Comparison of ENCODE assay signal across 27 mouse cellular contexts in genomic region chr7:75648961-75649360, GRCm38 (mm10).
DNase-seq lines count a peak whose midpoint lies in the region; ATAC-seq and TF ChIP-seq lines count a peak whose summit lies in the region.
"Had no signal": no experiment of that assay in that cellular context is flagged by ENCODE, and none has a peak within 500 bp of the region (broad histone marks: within the 10 kb centered on the region; RNA-seq: fewer than 3 reads in every experiment).

No protein-coding gene starts in this region.

- peaks cover 35% of the 10 kb centered on the region for H3K4me1 ChIP-seq in heart, adult 2 months (ENCODE audit: control insufficient read depth, insufficient read depth, low read length)
- peaks cover 23% of the 10 kb centered on the region for H3K4me1 ChIP-seq in heart, embryonic 12.5 days (replicated peaks)
- peaks cover 2% of the 10 kb centered on the region; the same call in 1 of the 2 replicates for H3K4me1 ChIP-seq in lung, postnatal 0 days (ENCODE audit: insufficient read depth, low read depth, low read length)
- H3K4me1 ChIP-seq: midbrain, embryonic 15.5 days; neural tube, embryonic 12.5 days had no signal

- H3K27me3 ChIP-seq in heart, adult 2 months (ENCODE audit: control insufficient read depth, insufficient read depth, low read length) = no peaks in the 10 kb centered on the region
- no peaks in the 10 kb centered on the region for H3K27me3 ChIP-seq in heart, embryonic 12.5 days (replicated peaks)
- H3K27me3 ChIP-seq in lung, postnatal 0 days (replicated peaks; ENCODE audit: insufficient read depth, low read length) = no peaks in the 10 kb centered on the region
- no peaks in the 10 kb centered on the region for H3K27me3 ChIP-seq in splenic B cell, adult 2 months (ENCODE audit: control insufficient read depth, insufficient read depth, low read length, poor library complexity, severe bottlenecking)
- H3K27me3 ChIP-seq: CH12.LX; hindbrain, embryonic 15.5 days; intestine, embryonic 15.5 days; limb, embryonic 15.5 days; lung, embryonic 15.5 days; midbrain, embryonic 15.5 days; neural tube, embryonic 12.5 days; Patski had no signal

- no peak for ATAC-seq in heart, embryonic 12.5 days (ENCODE audit: insufficient number of reproducible peaks, low FRiP score)
- ATAC-seq in lung, postnatal 0 days = peak; percentile 48
- ATAC-seq in erythroblast, adult 5-6 weeks (replicated peaks; ENCODE audit: low FRiP score, poor library complexity, severe bottlenecking) = no peak
- ATAC-seq: forebrain, postnatal 0 days; intestine, embryonic 15.5 days; midbrain, embryonic 15.5 days; Patski had no signal

- no peak overlapping the region for H3K4me2 ChIP-seq in heart, embryonic 12.5 days
- no peak overlapping the region for H3K4me2 ChIP-seq in lung, postnatal 0 days (replicated peaks; ENCODE audit: low read depth, low read length)
- H3K4me2 ChIP-seq: hindbrain, embryonic 15.5 days; intestine, embryonic 15.5 days; limb, embryonic 15.5 days; lung, embryonic 15.5 days; midbrain, embryonic 15.5 days; neural tube, embryonic 12.5 days had no signal

- H3K4me3 ChIP-seq in heart, adult 2 months = no peak overlapping the region
- no peak overlapping the region for H3K4me3 ChIP-seq in heart, embryonic 12.5 days
- H3K4me3 ChIP-seq in lung, postnatal 0 days (ENCODE audit: low read depth, low read length) = no peak overlapping the region
- H3K4me3 ChIP-seq: embryonic facial prominence, embryonic 10.5 days; hindbrain, embryonic 15.5 days; intestine, embryonic 15.5 days; limb, embryonic 15.5 days; lung, embryonic 15.5 days; midbrain, embryonic 15.5 days; neural tube, embryonic 12.5 days had no signal

- TF ChIP-seq POLR2A in heart, adult 2 months (IDR thresholded peaks at IDR 0.05; ENCODE audit: insufficient read depth, low read depth, low read length) = no peak

- intact Hi-C loops in heart, adult 2 months (cut with DNase I) = loop anchor here (10.0 kb wide), 1 partner anchor 176 kb away; no protein-coding TSS in a partner anchor

- peak in 1 of 2 experiments; percentile 25 for DNase-seq in heart, adult 2 months
- DNase-seq in lung, postnatal 0 days (ENCODE audit: low spot score) = no peak
- DNase-seq in lung, postnatal 14 days = no peak
- peak; percentile 56 to 64 for DNase-seq in kidney, postnatal 36 days
- peak; percentile 41 for DNase-seq in splenic B cell, adult 2 months (ENCODE audit: low read depth, low spot score)
- no peak for DNase-seq in urinary bladder, adult 2 months (ENCODE audit: low spot score)
- DNase-seq: cerebellum, adult 18-20 months; cerebellum, postnatal 36 days; forebrain, postnatal 0 days; gastrocnemius, postnatal 36 days; left cerebral cortex, postnatal 4 days; right cerebral cortex, postnatal 25 days; spleen, adult 18-20 months; thymus, postnatal 14 days had no signal

- no peak overlapping the region for H3K9ac ChIP-seq in heart, adult 2 months (ENCODE audit: low read depth, low read length)
- H3K9ac ChIP-seq in heart, embryonic 12.5 days = no peak overlapping the region
- H3K9ac ChIP-seq in lung, postnatal 0 days (replicated peaks; ENCODE audit: low read depth) = no peak overlapping the region
- H3K9ac ChIP-seq: forebrain, postnatal 0 days; hindbrain, embryonic 15.5 days; intestine, embryonic 15.5 days; limb, embryonic 15.5 days; liver, embryonic 14.5 days; lung, embryonic 15.5 days; midbrain, embryonic 15.5 days; neural tube, embryonic 12.5 days had no signal

- peak overlapping the region; percentile 51 for H3K27ac ChIP-seq in heart, adult 2 months
- no peak overlapping the region for H3K27ac ChIP-seq in heart, embryonic 12.5 days (ENCODE audit: poor library complexity, severe bottlenecking)
- no peak overlapping the region for H3K27ac ChIP-seq in lung, postnatal 0 days (ENCODE audit: low read length)
- H3K27ac ChIP-seq: embryonic facial prominence, embryonic 10.5 days; hindbrain, embryonic 15.5 days; intestine, embryonic 15.5 days; limb, embryonic 15.5 days; liver, embryonic 14.5 days; lung, embryonic 15.5 days; midbrain, embryonic 15.5 days; neural tube, embryonic 12.5 days had no signal

- peaks cover 58% of the 10 kb centered on the region for H3K36me3 ChIP-seq in heart, adult 2 months (ENCODE audit: control insufficient read depth, insufficient read depth, low read length)
- H3K36me3 ChIP-seq in heart, embryonic 12.5 days = no peaks in the 10 kb centered on the region
- no peaks in the 10 kb centered on the region for H3K36me3 ChIP-seq in lung, postnatal 0 days (ENCODE audit: insufficient read depth, low read length)
- H3K36me3 ChIP-seq in splenic B cell, adult 2 months (ENCODE audit: control insufficient read depth, insufficient read depth, low read length, poor library complexity, severe bottlenecking) = 0 out of 2 replicates have a peak, but pooled peaks cover 2% of the 10 kb centered on the region
- H3K36me3 ChIP-seq: embryonic facial prominence, embryonic 10.5 days; hindbrain, embryonic 15.5 days; intestine, embryonic 15.5 days; limb, embryonic 15.5 days; lung, embryonic 15.5 days; midbrain, embryonic 15.5 days; neural tube, embryonic 12.5 days had no signal

- 37% methylated on average over 4 of the region's 4 CpGs for WGBS in heart, adult 2 months
- 68% methylated on average over 4 of the region's 4 CpGs for WGBS in heart, embryonic 12.5 days
- 65% methylated on average over 4 of the region's 4 CpGs for WGBS in lung, postnatal 0 days

- no peaks in the 10 kb centered on the region for H3K9me3 ChIP-seq in heart, embryonic 12.5 days (replicated peaks)
- H3K9me3 ChIP-seq in lung, postnatal 0 days (ENCODE audit: low read length) = no peaks in the 10 kb centered on the region
- H3K9me3 ChIP-seq: embryonic facial prominence, embryonic 10.5 days; G1E; hindbrain, embryonic 15.5 days; intestine, embryonic 15.5 days; limb, embryonic 15.5 days; lung, embryonic 15.5 days; midbrain, embryonic 15.5 days; neural tube, embryonic 12.5 days had no signal

- TF ChIP-seq EP300 in heart, adult 2 months (IDR thresholded peaks at IDR 0.05; ENCODE audit: insufficient read depth, low read depth, low read length) = 0 out of 2 replicates have a peak, but pooled peaks have one; percentile 28
- peak; percentile 81 for TF ChIP-seq EP300 in lung, postnatal 0 days (IDR thresholded peaks at IDR 0.05)

- no peak for TF ChIP-seq CTCF in heart, adult 2 months (IDR thresholded peaks at IDR 0.05)
- TF ChIP-seq CTCF in lung, postnatal 0 days (IDR thresholded peaks at IDR 0.05) = no peak

- H3K79me2 ChIP-seq in heart, adult 2 months (replicated peaks; ENCODE audit: control insufficient read depth, insufficient read depth, low read length) = peaks cover 9% of the 10 kb centered on the region

Comparison
In these comparisons a context has a peak if more than half of its experiments do, and no peak if none do; other contexts are left out.
1. DNase-seq: peak in kidney, postnatal 36 days (2 of 2) and splenic B cell, adult 2 months (single experiment); none in lung, postnatal 0 days (single experiment), lung, postnatal 14 days (single experiment) and urinary bladder, adult 2 months (single experiment).